Mouse (Mus musculus): ENCODE results near the gene Ccl28.
"Not testable (repeated sequence)": the region's sequence is repeated elsewhere in the genome, so short reads cannot be mapped to it uniquely, and the experiment has no call there.

The Ccl28 gene

DNA sequence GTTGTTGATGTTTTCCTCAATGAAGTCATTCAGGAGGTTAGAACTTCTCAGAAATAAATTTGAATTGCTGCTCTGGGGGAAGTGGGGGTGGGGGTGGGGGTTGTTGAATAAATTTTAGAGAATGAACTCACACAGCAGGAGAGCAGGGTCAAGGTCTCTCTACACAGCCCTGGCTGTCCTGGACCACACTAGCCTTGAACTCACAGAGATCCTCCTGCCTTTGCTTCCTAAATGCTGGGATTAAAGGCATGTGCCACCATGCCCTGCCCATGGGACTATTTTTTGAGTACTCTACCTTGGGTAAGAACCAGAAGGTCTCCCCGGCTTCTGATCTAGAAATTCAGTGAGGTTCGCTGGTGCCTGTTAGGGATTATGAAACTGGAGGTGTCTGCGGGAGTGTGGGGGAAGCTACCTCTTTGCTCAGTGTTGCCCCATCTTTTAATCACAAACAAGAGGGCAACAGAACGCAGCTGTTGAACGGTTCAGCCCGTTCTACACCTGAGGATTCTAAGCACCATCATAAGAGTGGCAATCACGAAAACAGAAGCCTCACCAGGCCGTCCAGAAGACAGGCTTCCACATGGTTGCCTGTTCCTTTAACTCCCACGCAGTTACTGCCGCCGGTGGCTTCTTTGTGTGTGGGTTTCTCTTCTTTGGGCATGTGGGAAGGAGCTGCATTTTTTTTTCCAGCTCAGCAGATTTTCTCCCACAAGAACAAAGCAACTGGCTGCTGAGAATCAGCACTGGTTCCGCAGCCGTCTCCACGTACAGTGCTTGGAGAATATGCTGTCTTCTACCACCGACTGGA lies 25.5 kb downstream of the Ccl28 start:
- DNase-seq (ENCODE audit: low spot score): no peak

DNA sequence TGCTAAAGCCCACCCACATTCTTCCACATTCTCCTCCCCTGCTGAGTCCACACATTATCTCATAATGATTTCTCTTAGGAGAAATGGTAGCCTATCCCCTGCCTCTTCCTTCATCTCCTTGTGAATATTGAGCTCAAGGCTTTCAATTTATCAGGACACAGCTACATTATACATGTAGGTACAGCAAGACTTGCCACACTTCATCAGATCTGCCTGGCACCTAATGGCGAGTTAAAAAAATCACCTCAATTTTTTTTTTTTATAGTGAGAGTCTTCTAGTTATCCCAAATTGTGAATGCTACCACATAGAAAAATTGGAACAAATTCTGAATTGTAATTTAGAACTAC lies 26.1 kb downstream of the Ccl28 start:
- DNase-seq (ENCODE audit: low spot score): no peak

DNA sequence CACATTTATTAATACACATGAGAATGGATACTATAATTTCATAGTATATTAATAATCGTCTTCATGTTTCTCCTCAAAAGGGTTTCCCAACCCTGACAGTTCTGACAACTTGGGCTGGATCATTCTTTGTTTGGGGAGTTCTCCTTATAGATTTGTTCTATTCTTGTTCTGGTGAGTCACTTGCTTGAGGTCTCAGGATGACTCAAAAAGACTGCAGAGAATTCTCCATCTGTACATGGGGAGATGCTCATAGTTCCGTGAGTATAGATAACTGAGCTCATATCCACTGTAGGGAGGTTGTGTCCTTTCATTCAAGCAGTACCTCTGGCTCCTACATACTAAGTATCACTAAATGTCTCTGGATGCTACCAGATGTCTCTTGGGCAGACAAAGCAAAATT lies 31.1 kb downstream of the Ccl28 start:
- DNase-seq (ENCODE audit: low spot score): no peak

GRCm38 (mm10) chr13:119656246-119656645 lies 32.6 kb downstream of the Ccl28 start:
- DNase-seq (ENCODE audit: low spot score): no peak

- no peak for DNase-seq (ENCODE audit: low spot score)
These were observed 33.3 kb downstream of the Ccl28 start for GRCm38 (mm10) chr13:119656846-119657416.

DNA sequence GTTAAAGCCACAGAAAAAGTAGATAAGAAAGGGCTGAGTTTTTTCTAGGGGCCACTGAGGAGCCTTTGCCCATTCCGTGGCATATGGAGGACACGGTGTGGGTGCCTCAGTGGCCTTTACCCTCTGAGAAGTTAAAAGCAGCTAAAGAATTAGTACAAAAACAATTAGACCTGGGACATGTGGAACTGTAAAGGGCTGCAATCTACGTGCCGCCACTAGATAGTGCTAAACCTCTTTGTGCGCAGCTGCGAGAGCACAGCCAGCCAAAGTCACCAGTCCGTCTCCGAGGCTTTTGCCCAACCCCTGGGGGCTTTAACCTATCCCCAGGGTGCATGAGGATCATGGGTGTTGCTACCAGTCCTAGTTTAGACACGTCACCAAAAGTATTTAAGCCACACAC lies 37.8 kb downstream of the Ccl28 start:
- DNase-seq (ENCODE audit: low spot score): not testable (repeated sequence)

GRCm38 (mm10) chr13:119678794-119679193 lies 55.2 kb downstream of the Ccl28 start:
- no peak for DNase-seq (ENCODE audit: low spot score)

GRCm38 (mm10) chr13:119679721-119680120 lies 56.1 kb downstream of the Ccl28 start:
- DNase-seq (ENCODE audit: low spot score): no peak

GRCm38 (mm10) chr13:119681161-119681560 lies 57.5 kb downstream of the Ccl28 start:
- no peak for DNase-seq (ENCODE audit: low spot score)

DNA sequence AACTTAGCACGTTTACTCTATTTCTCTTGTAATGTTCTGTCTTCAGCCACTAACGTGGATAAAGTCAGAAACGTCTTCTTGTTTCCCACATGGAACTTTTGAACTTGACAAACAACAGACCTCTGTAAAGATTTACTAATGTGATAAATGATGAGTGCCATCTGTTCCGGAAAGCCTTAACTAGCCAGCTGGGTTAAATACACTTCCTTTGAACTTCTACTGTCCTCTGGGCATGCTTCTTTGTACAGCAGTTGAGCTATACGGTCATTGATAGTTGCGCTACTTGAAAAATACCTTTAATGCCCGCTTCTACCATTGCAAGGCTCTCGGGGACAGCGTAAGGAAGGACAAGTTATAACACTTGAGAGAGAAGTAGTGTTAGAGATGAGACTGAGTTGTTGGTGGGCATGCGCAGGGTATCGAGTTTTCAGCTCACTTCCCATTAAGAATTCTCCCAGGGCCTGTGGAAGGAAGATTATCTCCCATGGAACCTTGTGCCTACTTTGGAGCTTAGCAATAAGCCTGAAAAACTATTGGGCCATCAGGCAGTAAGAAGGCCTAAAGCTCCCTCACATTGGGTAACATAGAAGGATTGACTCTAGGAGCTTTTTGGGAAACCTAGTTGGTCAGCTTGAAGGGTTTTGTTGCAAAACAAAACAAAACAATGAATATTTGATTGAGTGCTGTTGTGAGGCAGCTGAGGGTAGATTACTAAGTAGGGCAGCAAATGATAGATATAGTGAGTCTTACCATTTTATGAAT lies 61.0 kb downstream of the Ccl28 start:
- DNase-seq (ENCODE audit: low spot score): no peak

GRCm38 (mm10) chr13:119689709-119690038 lies 66.1 kb downstream of the Ccl28 start:
- DNase-seq (ENCODE audit: low spot score): no peak

DNA sequence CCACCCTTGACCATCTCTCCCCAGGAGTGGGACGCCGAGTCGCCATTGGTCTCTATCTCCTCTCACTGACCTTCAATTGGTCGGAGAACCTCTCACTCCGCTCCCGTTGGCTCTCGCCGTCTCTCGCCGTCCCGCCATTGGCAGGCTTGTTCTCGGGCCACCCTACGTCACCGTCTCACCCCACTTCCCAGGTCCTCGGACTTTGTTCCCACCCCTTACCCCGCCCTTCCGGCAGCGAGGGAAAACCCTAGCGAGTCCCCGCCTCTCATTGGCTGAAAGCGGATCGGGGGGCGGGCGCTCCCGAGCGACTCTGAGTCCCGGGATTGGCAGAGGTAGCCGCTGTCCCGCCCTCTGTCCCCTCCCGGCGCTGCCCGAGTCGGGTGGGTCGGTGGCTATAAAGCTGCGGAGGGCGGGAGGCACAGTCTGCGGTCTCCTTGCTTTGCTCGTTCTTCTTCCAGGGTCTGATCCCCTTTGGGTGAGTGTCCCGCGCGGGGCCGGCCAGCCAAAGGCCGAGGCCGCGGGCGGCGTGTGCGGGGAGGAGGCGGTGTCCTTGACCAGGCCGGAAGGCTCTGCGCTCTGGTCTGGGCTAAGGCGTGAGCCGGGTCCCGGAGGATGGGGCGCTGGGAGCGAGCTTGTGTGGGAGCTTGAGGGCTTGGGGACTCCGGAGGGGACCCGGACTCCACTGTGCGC lies 66.6 kb downstream of the Ccl28 start, which contains the start of gene Hmgcs1:
Gene Hmgcs1, plus strand, starts transcription at position 341 of the 690 bp plus-strand sequence.
- DNase-seq (ENCODE audit: low spot score): peak; percentile 95

DNA sequence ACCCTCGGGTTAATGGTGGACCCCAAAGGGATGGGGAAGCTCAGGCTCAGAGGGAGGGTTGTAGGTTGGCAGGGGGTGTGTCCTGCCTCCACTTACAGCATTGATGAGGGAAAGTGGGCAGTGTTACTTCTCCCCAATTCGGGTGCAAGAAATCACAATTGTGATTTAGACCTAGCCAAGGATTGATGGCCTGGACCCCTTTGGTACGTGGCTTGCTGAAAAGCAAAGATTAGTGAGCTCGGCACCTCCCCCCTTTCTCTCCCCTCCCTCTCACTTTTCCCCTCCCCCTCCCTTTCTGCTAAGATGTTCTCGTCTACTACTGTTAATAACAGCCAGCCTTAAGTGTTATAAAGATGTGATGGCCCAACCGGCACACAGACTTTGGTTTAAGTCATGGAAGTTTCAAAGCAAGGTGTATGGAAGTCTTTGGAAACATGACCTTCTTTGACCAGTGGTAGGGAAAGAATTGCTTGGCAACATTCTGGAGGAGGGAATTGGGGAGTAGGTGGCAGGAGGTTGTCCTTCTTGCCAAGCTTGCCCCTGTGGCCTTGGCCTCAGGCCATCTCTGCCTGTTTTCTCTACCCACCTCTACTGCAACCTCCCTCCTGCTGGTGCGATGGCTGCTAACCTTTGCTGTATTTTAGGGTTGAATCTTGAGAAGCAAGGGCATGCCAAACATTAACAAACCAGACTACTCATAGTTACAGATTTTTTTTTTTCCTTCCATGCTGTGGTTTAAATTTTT lies 67.4 kb downstream of the Ccl28 start:
- no peak for DNase-seq (ENCODE audit: low spot score)

GRCm38 (mm10) chr13:119691958-119692357 lies 68.3 kb downstream of the Ccl28 start:
- not testable (repeated sequence) for DNase-seq (ENCODE audit: low spot score)

- DNase-seq (ENCODE audit: low spot score): no peak
These were observed 72.1 kb downstream of the Ccl28 start for GRCm38 (mm10) chr13:119695676-119696075.

GRCm38 (mm10) chr13:119696496-119696895 lies 72.9 kb downstream of the Ccl28 start:
- no peak for DNase-seq (ENCODE audit: low spot score)

GRCm38 (mm10) chr13:119698436-119698835 lies 74.8 kb downstream of the Ccl28 start:
- DNase-seq (ENCODE audit: low spot score): no peak

All from layer of hippocampus, adult 9-10 months (tissue).